Mouse (Mus musculus): ENCODE measurements at regions not wholly inside any gene's neighbourhood (a gene's known extent, or its start where the extent isn't known, plus 50 kb on each side); places are given as distances from the start of the nearest gene placed in this dataset.
A peak's percentile ranks its signal among the peaks of the same experiment; 100 is the strongest.

GRCm38 (mm10) chr11:88778326-88778725, 60.0 kb upstream of the Msi2 start:
- intact Hi-C loops (cut with DNase I): no loop called here
- no peak for DNase-seq

- DNase-seq: no peak
- intact Hi-C loops (cut with DNase I): no loop called here
Observed at GRCm38 (mm10) chr11:88774401-88774931, 56.2 kb upstream of the Msi2 start.

GRCm38 (mm10) chr11:88773961-88774360, 55.6 kb upstream of the Msi2 start:
- peak; percentile 18 to 20 for DNase-seq
- intact Hi-C loops (cut with DNase I): no loop called here

GRCm38 (mm10) chr11:88770405-88770804, 52.1 kb upstream of the Msi2 start:
- DNase-seq: no peak
- intact Hi-C loops (cut with DNase I): no loop called here

Data from heart, postnatal 10 days (tissue).